Mouse (Mus musculus) bone marrow macrophage, adult 2 months (primary cell): Measurements from ENCODE around the gene Garnl3.
A peak's percentile ranks its signal among the peaks of the same experiment; 100 is the strongest.
"Not testable (repeated sequence)": the region's sequence is repeated elsewhere in the genome, so short reads cannot be mapped to it uniquely, and the experiment has no call there.

Experiments used
- CTCF ChIP-seq: IDR thresholded peaks from 2 replicates; pipeline ENCODE4 v1.5.1; 2012; ENCODE audit warnings: low read depth, mild to moderate bottlenecking, low read length, moderate library complexity
- POLR2A ChIP-seq: IDR thresholded peaks from 2 replicates; pipeline ENCODE4 v1.6.1; 2012; ENCODE audit warnings: mild to moderate bottlenecking, low read depth, low read length, borderline replicate concordance

DNA sequence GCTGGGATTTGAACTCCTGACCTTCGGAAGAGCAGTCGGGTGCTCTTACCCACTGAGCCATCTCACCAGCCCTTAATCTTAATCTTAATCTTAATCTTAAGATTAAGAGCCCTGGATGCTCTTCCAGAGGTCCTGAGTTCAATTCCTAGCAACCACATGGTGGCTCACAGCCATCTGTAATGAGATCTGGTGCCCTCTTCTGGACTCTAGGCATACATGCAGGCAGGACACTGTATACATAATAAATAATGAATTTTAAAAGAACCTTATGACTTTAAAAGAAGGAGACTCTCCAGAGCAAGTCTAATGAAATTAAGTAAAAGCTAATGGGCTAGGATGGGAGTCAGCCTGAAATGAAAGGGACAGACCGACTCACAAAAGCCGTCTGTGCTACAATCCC is 122.4 kb downstream of the Garnl3 start:
- 0 out of 2 replicates have a peak, but pooled peaks have one; percentile 9 for TF ChIP-seq CTCF
- TF ChIP-seq POLR2A, result not testable (repeated sequence)
